Mouse (Mus musculus) liver, embryonic 11.5 days (tissue): ENCODE measurements around the gene Fgfr2. TPM values are rescaled to one million over a fixed set of nuclear protein-coding genes. Genes with fewer than 3 reads are reported as not detected.

ENCODE experiments used
- ATAC-seq: fragments of 200-750 bp; cut with Nextera tagmentation; replicated peaks from 2 replicates; pipeline ENCODE4 v1.8.0; 2017; ENCODE audit warnings: moderate number of reproducible peaks, mild to moderate bottlenecking, moderate TSS enrichment, moderate library complexity; ENCODE audit not compliant: low FRiP score
- DNase-seq: peaks from one replicate; pipeline ENCODE4 v3.0.0-alpha.2; 2017; ENCODE audit warnings: low spot score
- H3K27ac ChIP-seq: fragments of 300-500 bp; sonication (generic); 2 replicates; pipeline ENCODE4 v1.5.1; 2014; ENCODE audit warnings: mild to moderate bottlenecking, low read depth, low read length, control low read depth
- H3K27me3 ChIP-seq: fragments of 300-500 bp; sonication (generic); replicated peaks from 2 replicates; pipeline ENCODE4 v1.6.1; 2014; ENCODE audit warnings: low read length, mixed read lengths; ENCODE audit not compliant: control insufficient read depth, insufficient read depth
- H3K36me3 ChIP-seq: fragments of 300-500 bp; sonication (generic); 2 replicates; pipeline ENCODE4 v1.6.1; 2014; ENCODE audit warnings: mild to moderate bottlenecking, low read length, moderate library complexity, mixed read lengths; ENCODE audit not compliant: control insufficient read depth, insufficient read depth
- H3K4me1 ChIP-seq: fragments of 300-500 bp; sonication (generic); replicated peaks from 2 replicates; pipeline ENCODE4 v1.6.1; 2014; ENCODE audit warnings: low read length, mixed read lengths; ENCODE audit not compliant: control insufficient read depth, insufficient read depth
- H3K4me2 ChIP-seq: fragments of 300-500 bp; sonication (generic); 2 replicates; pipeline ENCODE4 v1.6.1; 2014; ENCODE audit warnings: mild to moderate bottlenecking, control low read depth, moderate library complexity
- H3K4me3 ChIP-seq: fragments of 300-500 bp; sonication (generic); 2 replicates; pipeline ENCODE4 v1.5.1; 2014; ENCODE audit warnings: low read depth, low read length, control low read depth
- H3K9ac ChIP-seq: fragments of 300-500 bp; sonication (generic); 2 replicates; pipeline ENCODE4 v1.6.1; 2014; ENCODE audit warnings: low read depth, low read length, control low read depth
- H3K9me3 ChIP-seq: fragments of 300-500 bp; sonication (generic); 2 replicates; pipeline ENCODE4 v1.6.1; 2016; ENCODE audit warnings: low read length, inconsistent platforms, mixed read lengths; ENCODE audit not compliant: control insufficient read depth
- WGBS: fragments of 180-500 bp; shearing (Covaris S2); extraction: QIAGEN DNeasy Blood & Tissue Kit; methylation state at CpG from one replicate; pipeline ENCODE4 v1.1.7; 2014; 5-methylcytosine and 5-hydroxymethylcytosine counted together
- polyA plus RNA-seq: library from polyadenylated mRNA; unstranded; fragments of >200 nt; fragmentation: Nextera tagmentation; extraction: Ambion mirVana; gene quantifications from 2 replicates; pipeline ENCODE4 v1.2.1, GENCODE M21; 2014

The Fgfr2 gene
- polyA plus RNA-seq, 1 experiment from 2014 or later, result 32.6 TPM

DNA sequence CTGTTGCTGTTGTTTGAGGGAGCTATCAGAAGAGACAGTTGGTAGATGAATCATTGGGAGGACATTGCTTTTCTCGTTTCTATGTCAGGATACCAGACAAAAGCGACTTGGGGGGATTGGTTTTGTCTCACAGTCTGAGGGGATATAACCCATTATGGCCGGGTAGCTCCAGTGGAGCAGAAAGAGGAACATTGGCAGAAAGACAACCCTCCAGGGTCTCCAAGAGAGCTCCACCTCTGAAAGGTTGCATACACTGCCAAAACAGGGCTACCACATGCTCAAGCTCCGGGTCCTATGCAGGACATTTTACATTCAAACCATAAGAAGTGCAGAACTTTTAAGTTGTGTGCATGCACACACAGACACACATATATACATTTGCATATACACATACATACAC is 1517.7 kb downstream of the Fgfr2 start:
- Histone ChIP-seq H3K9ac (no peak overlapping the region), H3K27ac (no peak overlapping the region), H3K4me3 (no peak overlapping the region), H3K4me1 (no peaks in the 10 kb centered on the region), H3K36me3 (no peaks in the 10 kb centered on the region), H3K9me3 (no peaks in the 10 kb centered on the region), H3K4me2 (no peak overlapping the region), H3K27me3 (no peaks in the 10 kb centered on the region)
- no peak for ATAC-seq
- no peak for DNase-seq
- 57% methylated on average over 4 of the region's 4 CpGs for WGBS

DNA sequence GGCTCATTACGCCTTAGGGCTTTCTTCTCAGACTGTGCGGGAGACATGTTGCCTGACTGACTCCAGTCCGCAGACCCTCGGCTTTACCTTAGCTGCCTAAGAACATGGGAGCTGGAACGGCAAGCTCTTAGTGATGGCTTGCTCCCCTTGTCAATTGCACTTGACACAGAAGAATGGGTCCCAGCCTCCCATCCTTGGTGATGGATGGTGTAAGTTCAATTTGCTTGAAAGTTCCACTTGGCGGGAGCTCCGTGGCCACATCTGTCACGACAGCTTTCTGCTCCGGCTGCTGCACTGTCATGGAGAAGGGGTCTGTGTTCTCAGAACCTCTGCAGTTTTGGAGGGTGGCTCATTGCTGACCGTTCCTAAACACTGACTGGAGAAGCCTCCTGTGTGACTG is 1518.2 kb downstream of the Fgfr2 start:
- ATAC-seq (no peak), DNase-seq (no peak)
- H3K4me2 ChIP-seq, result no peak overlapping the region
- H3K27ac ChIP-seq, result no peak overlapping the region
- H3K9me3 ChIP-seq, result no peaks in the 10 kb centered on the region
- no peaks in the 10 kb centered on the region for H3K36me3 ChIP-seq
- H3K27me3 ChIP-seq, result no peaks in the 10 kb centered on the region
- H3K4me3 ChIP-seq, result no peak overlapping the region
- 86% methylated on average over 10 of the region's 10 CpGs for WGBS
- H3K9ac ChIP-seq, result no peak overlapping the region
- no peaks in the 10 kb centered on the region for H3K4me1 ChIP-seq

DNA sequence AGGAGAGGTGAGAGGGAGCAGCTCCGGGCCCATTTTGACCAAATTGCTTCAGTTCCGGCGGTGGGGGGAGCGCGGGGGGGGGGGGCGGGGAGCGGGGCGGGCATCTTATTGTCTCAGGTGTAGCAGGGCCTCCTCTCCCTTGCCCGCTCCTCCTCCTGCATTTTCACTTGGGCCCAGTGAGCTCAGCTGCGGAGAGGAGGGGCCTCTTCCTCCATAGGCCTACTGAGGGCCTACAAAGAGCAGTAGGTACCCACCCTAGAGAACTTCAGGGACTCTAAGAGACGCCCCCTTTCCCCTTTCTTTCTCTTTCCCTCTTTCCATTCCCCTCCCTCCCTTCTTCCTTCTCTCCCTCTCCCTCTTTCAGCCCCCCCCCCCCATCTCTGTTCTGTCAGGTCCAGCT is 1520.0 kb downstream of the Fgfr2 start:
- H3K36me3 ChIP-seq, result no peaks in the 10 kb centered on the region
- H3K27ac ChIP-seq, result no peak overlapping the region
- ATAC-seq, result no peak
- H3K4me1 ChIP-seq, result no peaks in the 10 kb centered on the region
- no peak overlapping the region for H3K4me2 ChIP-seq
- H3K27me3 ChIP-seq, result no peaks in the 10 kb centered on the region
- no peak overlapping the region for H3K4me3 ChIP-seq
- DNase-seq, result no peak
- H3K9ac ChIP-seq, result no peak overlapping the region
- 10% methylated on average over 10 of the region's 11 CpGs for WGBS
- no peaks in the 10 kb centered on the region for H3K9me3 ChIP-seq

DNA sequence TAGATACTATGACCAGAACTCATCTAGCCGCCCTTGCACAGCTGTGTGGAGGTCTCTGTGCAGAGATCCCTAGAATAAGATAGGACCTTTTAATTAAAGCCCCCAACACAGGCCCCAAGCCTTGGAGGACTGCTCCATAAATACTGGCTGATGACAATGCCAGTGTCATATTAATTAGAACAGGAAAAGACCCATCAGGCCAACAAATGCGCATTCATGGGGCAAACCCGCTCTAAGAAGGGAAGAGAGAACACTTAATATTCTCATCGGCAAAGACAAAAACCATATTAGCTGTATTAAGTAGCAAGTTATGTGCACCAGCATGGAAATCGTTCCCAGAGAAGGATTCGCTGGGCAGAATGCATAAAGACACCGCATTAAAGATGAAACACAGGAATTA is 1521.0 kb downstream of the Fgfr2 start:
- Histone ChIP-seq H3K9ac (no peak overlapping the region), H3K4me1 (no peaks in the 10 kb centered on the region), H3K9me3 (no peaks in the 10 kb centered on the region), H3K27ac (no peak overlapping the region), H3K4me3 (no peak overlapping the region), H3K4me2 (no peak overlapping the region), H3K36me3 (no peaks in the 10 kb centered on the region), H3K27me3 (no peaks in the 10 kb centered on the region)
- DNase-seq (no peak), ATAC-seq (no peak)
- 85% methylated on average over 7 of the region's 7 CpGs for WGBS

DNA sequence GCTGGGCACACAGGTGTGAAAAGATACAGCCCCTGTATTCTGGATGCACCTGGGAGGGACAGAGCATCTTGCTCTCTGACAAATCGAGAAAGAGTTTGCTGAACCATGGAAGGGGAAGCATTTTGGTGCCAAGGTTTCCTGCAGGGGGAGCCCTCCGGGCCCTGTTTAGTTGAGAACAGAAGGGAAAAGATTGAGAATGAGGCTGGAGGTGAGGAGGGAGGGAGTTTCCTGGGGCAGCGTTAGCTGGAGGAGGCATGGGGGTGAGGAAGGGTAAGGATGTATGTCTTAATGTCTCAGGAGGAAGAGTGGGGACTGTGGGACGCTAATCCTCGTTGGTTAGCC is 1524.7 kb downstream of the Fgfr2 start:
- H3K4me2 ChIP-seq, result no peak overlapping the region
- ATAC-seq (no peak), DNase-seq (no peak)
- no peaks in the 10 kb centered on the region for H3K9me3 ChIP-seq
- H3K4me1 ChIP-seq, result no peaks in the 10 kb centered on the region
- no peak overlapping the region for H3K27ac ChIP-seq
- 17% methylated on average over 5 of the region's 5 CpGs for WGBS
- H3K36me3 ChIP-seq, result no peaks in the 10 kb centered on the region
- no peaks in the 10 kb centered on the region for H3K27me3 ChIP-seq
- no peak overlapping the region for H3K9ac ChIP-seq
- H3K4me3 ChIP-seq, result no peak overlapping the region

DNA sequence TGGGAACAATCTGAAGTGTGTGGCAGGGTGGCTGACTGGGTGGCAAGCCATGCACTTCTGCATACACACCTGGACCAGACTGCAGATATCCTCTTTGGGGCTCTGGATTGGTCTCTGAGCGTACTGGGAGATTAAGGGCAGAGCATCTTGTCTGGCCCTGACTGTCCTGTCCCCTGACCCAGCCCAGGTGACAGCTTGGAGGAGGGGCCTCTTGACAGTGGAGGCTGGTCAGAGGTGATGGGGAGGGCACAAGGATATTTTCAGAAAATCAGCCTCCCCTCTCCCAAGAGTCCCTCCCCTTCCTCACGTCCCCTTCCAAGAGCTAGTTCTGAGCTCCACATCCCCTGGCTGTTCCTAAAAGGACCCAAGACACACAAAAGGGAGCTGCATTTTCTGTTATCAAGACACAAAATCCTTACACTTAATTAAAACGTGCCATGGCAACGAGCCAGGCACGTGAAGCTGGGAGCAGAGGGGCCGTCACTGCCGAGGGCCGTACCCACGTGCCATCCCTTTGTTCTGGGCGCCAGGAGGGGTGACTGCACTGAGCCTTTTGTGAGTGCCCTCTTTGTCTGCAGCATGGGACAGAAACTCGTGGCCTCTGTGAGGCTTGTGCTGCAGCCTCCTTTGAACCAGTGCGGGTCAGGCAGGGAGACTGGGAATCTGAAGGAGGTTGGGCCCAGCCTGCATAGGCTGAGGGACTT is 1525.2 kb downstream of the Fgfr2 start:
- Histone ChIP-seq H3K9me3 (no peaks in the 10 kb centered on the region), H3K27me3 (no peaks in the 10 kb centered on the region), H3K4me3 (no peak overlapping the region), H3K4me1 (no peaks in the 10 kb centered on the region), H3K4me2 (no peak overlapping the region), H3K36me3 (no peaks in the 10 kb centered on the region), H3K9ac (no peak overlapping the region), H3K27ac (no peak overlapping the region)
- ATAC-seq (no peak), DNase-seq (no peak)
- 22% methylated on average over 12 of the region's 12 CpGs for WGBS

DNA sequence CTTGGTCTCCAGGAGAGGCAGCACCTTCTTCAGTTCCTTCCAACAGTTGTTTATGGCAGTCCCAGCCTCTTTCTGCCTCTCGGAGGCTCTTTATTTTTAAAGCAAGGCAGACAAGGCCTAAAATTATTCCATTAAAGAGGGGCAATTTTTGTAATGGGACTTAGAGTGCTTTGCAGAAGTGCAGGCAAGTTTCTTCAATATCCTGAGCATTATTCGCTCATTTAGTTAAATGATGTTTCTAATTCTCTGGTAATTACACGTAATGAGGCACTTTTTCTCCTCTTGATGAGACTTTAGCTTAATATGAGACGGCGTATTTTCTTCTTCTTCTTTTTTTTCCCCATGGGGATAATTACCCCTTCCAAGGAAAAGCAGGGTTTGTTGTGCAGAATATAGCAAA is 1537.6 kb downstream of the Fgfr2 start:
- ATAC-seq, result no peak
- no peaks in the 10 kb centered on the region for H3K4me1 ChIP-seq

DNA sequence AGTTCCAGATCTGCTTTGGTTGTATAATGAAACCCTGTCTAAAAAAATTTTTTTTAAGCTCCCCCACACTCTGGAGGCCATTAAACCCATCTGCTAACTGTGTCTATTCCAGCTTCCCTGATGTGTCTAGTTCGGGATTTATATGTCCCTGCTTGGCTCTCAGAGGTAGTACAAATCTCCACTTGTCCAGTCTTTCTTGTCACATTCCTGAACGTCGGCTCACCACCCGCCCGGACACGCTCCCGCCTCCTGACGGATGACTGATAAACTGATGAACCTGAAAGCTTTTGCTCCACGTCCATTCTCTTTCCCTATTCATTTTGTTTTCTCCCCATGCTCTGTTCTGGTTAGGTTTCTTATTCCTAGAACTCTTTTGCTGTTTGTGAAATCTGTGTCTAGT is 1541.0 kb downstream of the Fgfr2 start:
- Histone ChIP-seq H3K4me3 (no peak overlapping the region), H3K36me3 (no peaks in the 10 kb centered on the region), H3K27me3 (no peaks in the 10 kb centered on the region), H3K9me3 (no peaks in the 10 kb centered on the region), H3K4me1 (no peaks in the 10 kb centered on the region), H3K4me2 (no peak overlapping the region), H3K27ac (no peak overlapping the region), H3K9ac (no peak overlapping the region)
- ATAC-seq (no peak), DNase-seq (no peak)
- 67% methylated on average over 9 of the region's 9 CpGs for WGBS

More for the DNA sequence above, 1537.6 kb downstream of the Fgfr2 start:
- Histone ChIP-seq H3K9me3 (no peaks in the 10 kb centered on the region), H3K27ac (no peak overlapping the region), H3K4me2 (no peak overlapping the region), H3K9ac (no peak overlapping the region), H3K4me3 (no peak overlapping the region), H3K27me3 (no peaks in the 10 kb centered on the region), H3K36me3 (no peaks in the 10 kb centered on the region)
- DNase-seq, result no peak
- 90% methylated on average over 5 of the region's 5 CpGs for WGBS

DNA sequence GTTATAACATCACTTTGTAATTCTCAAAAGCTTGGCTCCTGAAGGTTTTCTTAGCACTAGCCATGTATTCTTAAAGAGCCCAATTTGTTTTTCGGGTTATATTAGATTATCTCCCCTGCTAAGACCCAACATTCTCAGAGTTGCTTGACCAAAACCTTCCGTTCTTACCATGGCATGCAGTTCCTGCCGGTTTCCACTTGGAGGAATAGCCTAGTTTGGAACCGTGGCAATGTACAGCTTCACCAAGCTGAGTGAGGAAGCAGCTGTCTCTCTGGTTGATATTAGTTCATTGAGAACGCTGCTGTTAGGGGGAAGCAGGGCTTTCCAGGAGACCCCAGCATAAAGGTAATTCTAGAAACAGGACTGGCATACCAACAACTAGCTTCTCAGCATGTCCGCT is 1547.9 kb downstream of the Fgfr2 start:
- DNase-seq (no peak), ATAC-seq (no peak)
- Histone ChIP-seq H3K27me3 (no peaks in the 10 kb centered on the region), H3K4me3 (no peak overlapping the region), H3K27ac (no peak overlapping the region), H3K36me3 (peaks cover 17% of the 10 kb centered on the region), H3K4me1 (no peaks in the 10 kb centered on the region), H3K9me3 (no peaks in the 10 kb centered on the region), H3K4me2 (no peak overlapping the region), H3K9ac (no peak overlapping the region)
- WGBS, result 75% methylated on average over 6 of the region's 6 CpGs
